In genomic region chr17:7939640-7940039, GRCm38 (mm10) we compare ENCODE assay signal across 8 mouse cellular contexts. TPM values are rescaled to one million over a fixed set of nuclear protein-coding genes. Genes with fewer than 3 reads are reported as not detected.
A peak's percentile ranks its signal among the peaks of the same experiment; 100 is the strongest.
DNase-seq lines count a peak whose midpoint lies in the region; TF ChIP-seq lines count a peak whose summit lies in the region.

No protein-coding gene starts in this region.

- no peak overlapping the region for H3K4me3 ChIP-seq in gastrocnemius, adult 2 months
- no peak overlapping the region for H3K4me3 ChIP-seq in spleen, adult 2 months (ENCODE audit: extremely low read depth, insufficient read depth, insufficient read length)

- peak; percentile 46 for TF ChIP-seq CTCF in gastrocnemius, adult 2 months (IDR thresholded peaks at IDR 0.05)
- peak; percentile 58; the same call in 1 of the 2 replicates for TF ChIP-seq CTCF in spleen, adult 2 months (IDR thresholded peaks at IDR 0.05; ENCODE audit: extremely low read depth, insufficient read depth, insufficient read length, insufficient replicate concordance)

- no peaks in the 10 kb centered on the region for H3K27me3 ChIP-seq in spleen, adult 2 months (ENCODE audit: control insufficient read depth, insufficient read depth, low read length)

- 15% methylated on average over 8 of the region's 8 CpGs for WGBS in spleen, adult 2 months

- no peaks in the 10 kb centered on the region for H3K36me3 ChIP-seq in spleen, adult 2 months (ENCODE audit: control insufficient read depth, insufficient read depth, low read length)

- no peak for TF ChIP-seq POLR2A in spleen, adult 2 months (IDR thresholded peaks at IDR 0.05; ENCODE audit: low read depth, low read length)

- intact Hi-C loops in gastrocnemius, adult 2 months (cut with DNase I) = no loop called here
- intact Hi-C loops in left cerebral cortex, postnatal 36 days (cut with DNase I) = loop anchor here (10.0 kb wide), 1 partner anchor 985 kb away; no protein-coding TSS in a partner anchor

- DNase-seq in gastrocnemius, adult 2 months = peak; percentile 47
- DNase-seq in gastrocnemius, adult 8-10 months (ENCODE audit: low spot score in 2 of 2) = no peak
- peak; percentile 48 to 58 for DNase-seq in spleen, adult 2 months (ENCODE audit: low read depth in 1 of 2, low spot score in 2 of 2)
- no peak for DNase-seq in spleen, postnatal 4 days (ENCODE audit: low spot score in 2 of 2)
- DNase-seq in embryo, embryonic 10.5 days (ENCODE audit: low spot score) = peak; percentile 26
- peak; percentile 18 to 34 for DNase-seq in left cerebral cortex, postnatal 36 days (ENCODE audit: low spot score in 2 of 2)
- DNase-seq in right cerebral cortex, postnatal 36 days (ENCODE audit: low spot score in 2 of 2) = peak; percentile 12 to 20
- DNase-seq in cerebellum, postnatal 36 days = no peak

- H3K4me1 ChIP-seq in spleen, adult 2 months (ENCODE audit: control insufficient read depth, insufficient read depth, insufficient read length) = 0 out of 2 replicates have a peak, but pooled peaks cover 2% of the 10 kb centered on the region

- H3K27ac ChIP-seq in gastrocnemius, adult 2 months = peak overlapping the region; percentile 31; the same call in 1 of the 2 replicates
- H3K27ac ChIP-seq in spleen, adult 2 months (ENCODE audit: insufficient read depth, low read length) = no peak overlapping the region

RNA-seq across cellular contexts. Expression of gene Rsph3a, which starts 5.8 kb away (rescaled TPM):
- total RNA-seq in gastrocnemius, adult 2 months (2021) = 10 to 100 TPM; 22.1 to 23.7 TPM
- total RNA-seq in gastrocnemius, adult 8-10 months (2022) = 10 to 100 TPM; 21.7 to 25.6 (median 23.4) TPM
- polyA plus RNA-seq in spleen, adult 2 months (2012; rRNA removed) = 27.1 and 37.2 TPM in 2 replicates
- 10 to 100 TPM; 39.6 to 45.4 TPM for total RNA-seq in left cerebral cortex, postnatal 36 days (2021)

RNA-seq across cellular contexts. Expression of gene Tagap, which starts 13.8 kb away (rescaled TPM):
- total RNA-seq in gastrocnemius, adult 2 months (2021) = 1 to 10 TPM; 2.3 to 2.4 TPM
- total RNA-seq in gastrocnemius, adult 8-10 months (2022) = 1 to 10 TPM; 1.9 to 2.4 (median 2.1) TPM
- 14.6 and 16.8 TPM in 2 replicates for polyA plus RNA-seq in spleen, adult 2 months (2012; rRNA removed)
- total RNA-seq in left cerebral cortex, postnatal 36 days (2021) = 1 to 10 TPM; 5.5 to 6.0 TPM

Comparison
In these comparisons a context has a peak if more than half of its experiments do, and no peak if none do; other contexts are left out.
1. DNase-seq: peak in gastrocnemius, adult 2 months (single experiment), spleen, adult 2 months (2 of 2), embryo, embryonic 10.5 days (single experiment), left cerebral cortex, postnatal 36 days (2 of 2) and right cerebral cortex, postnatal 36 days (2 of 2); none in gastrocnemius, adult 8-10 months (0 of 2), spleen, postnatal 4 days (0 of 2) and cerebellum, postnatal 36 days (0 of 2).